Mouse (Mus musculus) embryo, embryonic 11 days (tissue): ENCODE measurements around the gene Akap12.

Experiments used
- DNase-seq: peaks from one replicate; pipeline ENCODE4 v3.0.0-alpha.2; 2015

The Akap12 gene

DNA sequence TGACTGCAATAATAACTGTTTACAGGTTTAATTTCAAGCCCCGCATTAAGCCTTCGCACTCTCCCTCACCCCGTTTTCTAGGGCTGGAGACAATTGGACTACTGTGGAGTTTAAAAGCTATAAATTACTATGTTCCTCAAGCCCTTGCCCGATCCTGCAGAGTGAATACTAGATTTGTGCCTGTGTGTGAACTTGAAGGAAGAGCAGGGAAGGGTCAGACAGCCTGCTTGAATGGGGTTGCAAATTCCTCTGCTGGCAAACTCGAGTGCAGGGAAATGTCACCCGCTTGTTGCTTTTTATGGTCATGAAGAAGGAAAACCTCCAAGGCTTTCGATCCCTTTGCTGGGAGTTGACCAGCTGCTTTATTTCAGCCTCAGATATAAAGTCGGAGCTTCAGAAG lies 19.6 kb downstream of the Akap12 start:
- DNase-seq = peak; percentile 42

DNA sequence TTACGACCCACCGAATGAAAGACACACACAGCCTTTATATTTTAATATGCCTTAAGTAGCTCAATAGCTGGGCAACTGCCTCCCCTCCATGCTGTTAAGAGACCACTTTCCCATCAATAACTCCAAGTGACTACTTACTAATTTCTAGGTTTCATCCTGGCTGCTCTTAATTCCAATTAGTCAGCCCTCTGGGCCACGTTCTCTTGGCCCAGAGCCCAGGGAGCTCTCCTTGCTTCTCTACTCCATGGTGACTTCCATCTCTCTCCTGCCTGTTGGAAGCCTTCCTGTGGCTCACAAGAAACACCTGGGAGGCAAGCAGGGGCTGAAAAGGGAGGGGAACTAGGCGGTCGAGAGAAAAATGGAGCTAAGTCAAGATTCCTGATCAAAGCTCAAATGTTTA lies 23.0 kb downstream of the Akap12 start:
- DNase-seq = no peak

DNA sequence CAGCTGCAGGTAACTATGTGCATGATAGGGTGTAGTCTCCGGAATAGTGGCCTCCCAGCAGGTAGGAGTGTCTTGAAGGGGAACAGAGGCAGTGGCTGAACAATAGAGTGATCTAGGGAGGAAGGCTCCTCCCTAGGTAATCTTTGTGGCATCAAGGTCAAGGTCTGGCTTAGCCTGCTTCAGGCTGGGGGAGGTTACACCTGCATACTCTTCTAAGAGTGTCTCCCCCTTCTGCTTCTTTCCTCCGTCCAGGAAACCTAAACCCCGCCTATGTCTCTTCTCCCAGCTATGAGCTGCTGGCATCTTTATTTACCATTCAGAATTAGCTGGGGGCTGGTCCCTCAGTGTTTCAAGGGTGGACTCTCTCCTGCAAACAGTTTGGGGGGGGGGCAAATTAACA lies 23.5 kb downstream of the Akap12 start:
- no peak for DNase-seq

DNA sequence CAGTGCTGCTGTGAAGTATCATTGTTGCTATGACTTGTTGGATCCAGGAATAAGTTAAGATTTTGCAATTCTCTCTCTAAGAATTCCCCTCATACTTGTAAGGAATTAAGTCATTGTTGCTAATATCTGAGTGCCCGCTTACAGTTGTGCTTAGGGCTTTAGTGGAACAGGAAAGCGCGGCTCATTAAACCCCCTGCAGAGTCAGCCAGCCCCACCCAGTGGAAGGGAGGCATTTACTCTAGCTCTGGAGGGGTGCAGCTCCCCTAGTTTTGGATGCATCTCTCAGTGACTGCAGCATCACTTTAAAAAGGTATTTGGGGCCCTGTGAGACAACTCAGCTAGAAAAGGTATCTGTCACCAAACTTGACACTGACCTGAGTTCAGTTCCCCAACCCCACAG lies 24.0 kb downstream of the Akap12 start:
- DNase-seq = no peak

DNA sequence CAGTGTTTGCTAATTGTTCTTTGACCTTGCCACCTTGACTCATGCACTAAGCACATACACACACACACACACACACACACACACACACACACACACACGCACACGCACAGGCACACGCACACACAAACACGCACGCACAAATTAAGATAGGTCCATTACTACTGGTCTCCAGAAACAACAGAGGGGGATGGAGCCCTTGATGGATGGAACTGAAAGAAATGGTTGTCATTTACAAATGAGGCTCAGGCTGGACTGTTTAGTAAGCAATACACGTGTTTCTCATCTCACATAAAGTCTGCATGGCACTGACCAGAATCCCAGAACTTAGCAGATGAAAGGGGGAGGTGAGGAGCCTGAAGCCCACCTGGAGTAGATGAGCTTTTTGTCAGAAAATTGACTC lies 24.4 kb downstream of the Akap12 start:
- no peak for DNase-seq

DNA sequence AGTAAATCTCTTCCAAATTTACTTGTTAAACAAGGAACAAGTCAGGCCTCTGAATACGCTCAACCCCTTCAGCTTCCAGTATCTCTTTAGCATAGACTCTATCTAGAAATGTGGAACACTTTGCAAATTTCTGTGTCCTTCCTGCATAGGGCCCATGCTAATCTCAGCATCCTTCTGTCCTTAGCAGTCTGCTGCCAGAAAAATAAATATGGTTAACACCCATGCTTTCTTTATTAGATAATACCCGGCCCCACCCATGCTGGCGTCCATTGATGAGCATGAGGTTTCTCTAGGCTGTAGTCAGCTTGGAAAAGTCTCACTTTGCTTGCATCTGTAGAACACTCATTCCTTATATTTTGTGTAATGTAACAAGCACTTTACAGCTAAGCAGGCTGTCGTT lies 27.2 kb downstream of the Akap12 start:
- DNase-seq = no peak

DNA sequence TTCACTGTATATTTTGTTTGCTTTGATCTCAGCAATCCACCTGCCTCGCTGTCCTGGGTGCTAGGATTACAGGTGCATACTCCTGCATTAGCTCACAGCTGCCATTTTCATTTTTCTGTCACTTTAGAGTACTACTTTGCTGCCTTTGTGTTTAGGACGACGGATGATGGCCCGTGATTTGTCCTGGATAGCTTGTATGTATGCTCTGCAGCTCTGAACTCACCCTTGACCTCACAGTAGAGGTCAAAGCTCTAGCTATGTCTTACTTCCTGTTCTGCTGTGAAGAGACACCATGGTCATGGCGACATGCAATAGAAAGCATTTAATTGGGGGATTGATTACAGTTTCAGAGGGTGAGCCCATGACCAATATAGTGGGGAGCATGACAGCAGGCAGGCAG lies 37.4 kb downstream of the Akap12 start:
- no peak for DNase-seq

DNA sequence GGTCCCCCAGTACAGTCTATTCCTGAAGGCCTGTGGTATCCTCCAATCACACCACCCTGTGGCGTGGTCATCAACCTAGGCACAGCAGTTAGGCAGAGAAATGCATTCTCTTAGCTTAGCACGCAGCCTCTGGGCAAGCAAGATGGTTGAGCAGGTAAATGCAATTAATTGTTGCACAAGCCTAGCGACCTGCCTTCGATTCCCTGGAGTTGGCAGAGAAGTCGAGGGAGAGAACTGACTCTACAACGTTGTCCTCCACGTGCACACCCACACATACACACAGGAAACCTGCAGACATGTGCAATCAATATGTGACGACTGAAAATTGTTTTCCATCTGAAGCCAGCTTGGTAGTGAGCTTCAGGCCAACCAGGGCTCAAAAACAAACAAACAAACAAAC lies 57.7 kb downstream of the Akap12 start:
- no peak for DNase-seq

DNA sequence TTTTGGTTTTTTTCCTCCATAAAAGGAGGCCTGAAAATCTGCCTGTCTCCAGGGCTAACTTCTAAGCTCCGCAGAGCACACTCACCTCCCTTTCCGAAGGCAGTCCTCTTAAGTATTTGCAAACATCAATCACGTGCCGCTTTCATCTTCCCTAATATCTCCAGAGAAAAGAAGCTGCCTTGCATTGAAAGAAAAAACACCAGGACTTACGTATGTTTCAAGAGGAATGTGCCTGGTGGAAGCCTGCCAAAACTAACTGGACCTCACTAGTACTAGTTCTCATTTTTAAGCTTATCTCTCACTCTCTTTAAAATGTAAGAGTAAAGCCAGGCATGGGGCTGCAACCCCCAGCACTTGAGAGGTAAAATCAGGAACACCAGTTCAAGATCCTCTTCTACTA lies 59.4 kb downstream of the Akap12 start:
- DNase-seq = no peak

DNA sequence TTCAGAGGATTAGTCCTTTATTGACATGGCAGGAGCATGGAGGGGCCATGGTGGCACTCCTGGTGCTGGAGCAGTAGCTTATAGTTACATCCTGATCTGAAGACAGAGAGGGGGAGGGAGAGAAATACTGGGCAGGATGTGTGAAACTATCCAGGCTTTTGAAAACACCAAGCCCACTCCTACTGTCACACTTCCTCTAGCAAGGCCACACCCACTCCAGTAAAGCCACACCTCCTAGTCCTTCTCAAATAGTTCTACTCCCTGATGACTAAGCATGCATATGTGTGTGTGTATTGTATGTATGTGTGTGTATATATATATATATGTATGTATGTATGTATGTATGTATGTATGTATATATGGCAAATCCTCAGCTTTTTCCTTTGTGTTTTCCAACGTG lies 61.5 kb downstream of the Akap12 start:
- DNase-seq = no peak

DNA sequence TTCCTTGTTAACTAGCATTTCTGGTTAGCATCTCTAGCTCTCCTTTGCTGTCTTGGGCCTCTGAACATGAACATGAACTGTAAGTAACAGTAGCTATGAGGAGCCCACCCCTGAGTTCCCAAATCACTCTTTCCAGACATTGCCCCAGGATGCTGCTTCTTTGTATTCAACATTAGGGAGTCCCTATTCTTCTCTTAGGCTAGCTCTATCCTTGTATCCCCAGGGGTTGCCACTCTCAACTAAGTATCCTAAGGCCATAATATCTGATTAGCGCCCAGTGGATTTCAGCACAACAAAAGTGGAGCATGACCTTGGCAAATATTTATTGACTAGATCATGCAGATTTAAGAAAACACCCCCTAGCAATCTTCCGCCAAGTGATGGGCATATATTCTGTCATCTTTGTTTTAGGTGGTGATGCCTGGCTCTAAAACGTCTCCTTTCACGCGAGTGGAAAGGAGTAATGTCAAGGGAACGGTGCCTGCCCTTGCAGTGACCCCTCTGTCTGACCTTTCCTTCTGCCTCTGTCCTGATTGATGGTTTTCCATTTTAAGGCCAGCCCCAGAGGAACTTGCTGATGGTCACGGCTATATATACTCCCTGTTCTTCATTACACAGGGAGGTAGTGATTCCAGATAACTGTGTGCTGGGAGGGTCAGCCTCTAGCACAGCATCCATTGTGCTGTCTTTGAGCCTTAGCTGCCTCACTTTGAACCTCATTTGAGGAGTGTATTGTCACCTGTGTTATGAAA lies 66.2 kb downstream of the Akap12 start:
- DNase-seq = peak; percentile 31

DNA sequence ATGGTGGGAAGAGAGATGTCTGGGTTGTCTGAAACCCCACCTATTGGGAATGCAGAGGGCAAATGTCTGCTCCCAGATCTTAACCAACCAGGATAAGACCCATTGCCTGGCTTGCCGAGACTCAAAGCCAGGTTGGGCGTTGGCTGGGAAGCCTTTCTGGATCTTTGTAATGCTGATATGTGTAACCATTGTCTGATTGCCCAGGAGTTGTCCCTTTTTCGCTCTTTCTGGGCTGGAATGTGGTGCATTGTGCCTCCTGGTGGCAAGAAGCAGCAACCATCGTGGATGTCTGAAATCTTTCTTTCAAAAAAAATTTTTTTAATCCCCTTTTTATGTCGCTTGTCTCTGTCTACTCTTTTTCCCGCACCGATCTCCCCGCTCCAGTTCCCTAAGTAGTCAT lies 67.1 kb downstream of the Akap12 start:
- peak; percentile 76 for DNase-seq

DNA sequence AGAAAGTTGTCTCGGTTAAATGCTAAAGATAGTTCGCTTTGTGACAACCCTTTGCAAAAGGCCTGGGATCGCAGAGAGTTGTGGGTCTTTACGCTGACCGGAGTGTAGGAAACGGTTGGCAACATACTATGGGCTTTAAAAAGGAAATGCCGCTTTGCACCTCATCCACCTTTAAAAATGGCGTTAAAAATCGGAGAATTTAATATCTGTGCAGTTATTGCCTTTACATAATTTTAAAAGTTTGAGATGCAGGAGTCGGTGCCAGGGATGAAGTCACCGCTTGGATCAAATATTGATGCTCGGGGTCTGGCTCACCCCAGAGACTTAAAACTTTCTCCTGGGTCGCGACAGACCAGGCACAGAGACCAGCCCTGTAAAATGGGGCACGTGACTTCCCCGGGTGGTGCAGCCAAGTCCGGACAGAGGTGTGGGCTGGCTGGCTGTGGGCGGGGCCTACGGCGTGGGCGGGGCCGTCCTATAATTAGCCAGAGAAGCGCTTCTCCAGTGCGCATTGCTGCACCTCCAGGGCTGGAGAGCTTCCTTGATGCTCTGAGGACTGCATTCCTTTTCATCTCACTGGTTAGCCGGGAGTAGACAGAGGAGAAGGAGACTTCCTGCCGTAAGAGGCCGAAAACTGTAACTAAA lies 68.0 kb downstream of the Akap12 start:
- peak; percentile 85 for DNase-seq

DNA sequence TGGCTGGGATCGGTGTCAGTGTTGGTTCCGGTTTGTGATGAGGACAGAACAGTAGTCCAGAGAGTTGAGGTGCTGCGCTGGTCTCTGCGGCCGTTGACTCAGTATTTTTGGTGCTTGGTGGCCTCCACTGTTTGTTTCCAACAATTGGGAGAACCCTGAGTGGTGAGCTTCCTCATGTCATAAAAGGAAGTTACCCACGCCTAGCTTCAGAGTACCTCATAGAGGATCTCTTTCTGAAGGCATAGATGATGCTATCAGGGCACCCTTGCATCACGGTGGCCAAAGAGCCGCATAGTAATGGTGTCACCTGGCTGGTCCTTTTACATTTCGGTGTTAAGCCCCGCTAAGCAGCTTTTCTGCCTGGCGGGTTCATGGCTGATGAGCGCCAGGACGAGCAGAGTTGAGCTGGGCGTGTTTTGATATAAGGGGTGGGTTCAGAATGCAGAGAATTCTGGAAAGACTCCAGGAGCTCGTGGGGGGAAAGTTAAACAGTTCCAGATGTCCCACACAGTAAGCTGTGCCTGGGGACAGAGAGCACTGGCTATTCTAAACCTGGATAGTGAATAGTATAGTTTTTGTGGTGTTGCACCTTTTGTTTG lies 72.8 kb downstream of the Akap12 start:
- peak; percentile 76 for DNase-seq

DNA sequence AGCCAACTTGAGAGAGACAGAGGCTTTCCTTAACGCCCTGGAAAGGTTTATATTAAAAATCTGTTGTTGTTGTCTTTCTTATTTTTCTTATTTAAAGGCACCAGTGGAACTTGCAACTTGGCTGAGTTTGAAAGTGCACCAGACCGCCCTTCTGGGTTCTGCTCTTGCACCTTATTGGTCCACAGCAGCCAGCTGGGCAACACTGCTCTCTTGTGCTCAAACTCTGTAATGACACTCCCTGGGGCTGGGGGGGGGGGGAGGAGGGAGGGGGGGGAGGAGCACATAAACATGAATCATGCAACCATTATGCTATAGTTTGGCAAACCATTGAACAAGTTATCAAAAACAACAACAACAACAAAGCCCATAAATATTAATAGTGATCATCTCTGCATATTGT lies 75.2 kb downstream of the Akap12 start:
- DNase-seq = peak; percentile 69

DNA sequence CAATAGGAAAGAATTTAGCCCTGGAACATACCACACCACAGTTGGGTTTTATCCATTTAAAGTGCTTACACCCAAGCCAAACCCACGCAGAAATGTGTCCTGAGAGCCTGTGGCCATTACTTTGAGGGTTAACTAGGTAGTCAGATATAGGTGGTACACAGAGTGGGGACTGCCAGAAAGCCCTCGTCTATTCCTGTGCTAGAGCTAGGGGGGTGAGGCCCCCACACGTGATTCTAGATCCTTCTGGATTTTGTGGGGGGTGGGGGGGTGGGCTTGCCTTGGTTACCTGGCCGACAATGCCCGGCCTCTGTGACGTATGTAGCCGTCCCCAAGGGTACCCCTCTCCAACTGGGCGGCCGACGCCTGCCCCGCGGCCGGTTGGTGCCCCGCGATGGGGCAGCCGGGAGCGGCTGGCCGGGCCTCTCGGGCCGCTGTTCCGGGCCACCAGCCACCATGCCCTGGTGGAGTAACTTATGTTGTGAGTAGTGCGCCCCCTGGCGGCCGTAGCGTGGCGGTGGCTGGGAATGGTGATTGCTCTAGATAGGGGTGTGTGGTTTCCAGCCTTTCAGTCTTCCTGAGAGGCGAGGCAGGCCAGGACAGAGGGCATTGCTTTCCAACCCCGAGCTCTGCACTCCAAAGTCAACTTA lies 80.4 kb downstream of the Akap12 start:
- peak; percentile 92 for DNase-seq

DNA sequence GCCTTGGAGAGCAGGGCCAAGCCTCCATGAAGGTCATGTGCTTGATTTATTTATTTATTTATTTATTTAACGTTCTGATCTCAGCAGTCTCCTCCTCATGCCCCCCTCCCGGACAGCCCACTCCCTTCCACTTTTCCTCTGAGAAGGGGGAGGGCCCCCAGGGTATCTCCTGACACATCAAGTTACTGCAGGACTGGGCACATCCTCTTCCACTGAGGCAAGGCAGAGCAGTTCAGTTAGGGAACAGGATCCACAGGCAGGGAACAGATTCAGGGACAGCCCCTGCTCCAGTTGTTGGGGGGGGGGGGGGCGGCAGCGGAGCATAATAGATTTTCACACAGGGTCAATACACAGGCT lies 80.9 kb downstream of the Akap12 start:
- DNase-seq = no peak

DNA sequence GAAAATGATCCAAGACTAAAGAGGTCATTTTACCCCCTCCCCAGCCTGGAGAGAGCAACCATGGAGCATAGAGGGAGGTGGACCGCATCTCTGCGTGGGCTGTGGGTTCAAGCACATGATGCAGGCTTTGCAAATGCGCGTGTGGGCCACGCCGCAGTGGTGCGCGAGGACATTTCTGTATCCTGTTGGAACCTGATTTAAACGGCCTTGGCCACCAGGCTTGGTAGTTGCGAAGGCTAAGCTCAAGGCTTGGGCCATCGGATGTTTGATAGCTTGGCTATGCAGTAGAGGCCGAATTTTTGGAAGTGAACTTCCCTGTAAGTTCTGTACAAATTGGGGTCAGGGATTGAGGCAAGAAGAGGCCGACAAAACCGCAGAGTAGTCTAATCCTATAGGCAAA lies 81.4 kb downstream of the Akap12 start:
- DNase-seq = no peak

DNA sequence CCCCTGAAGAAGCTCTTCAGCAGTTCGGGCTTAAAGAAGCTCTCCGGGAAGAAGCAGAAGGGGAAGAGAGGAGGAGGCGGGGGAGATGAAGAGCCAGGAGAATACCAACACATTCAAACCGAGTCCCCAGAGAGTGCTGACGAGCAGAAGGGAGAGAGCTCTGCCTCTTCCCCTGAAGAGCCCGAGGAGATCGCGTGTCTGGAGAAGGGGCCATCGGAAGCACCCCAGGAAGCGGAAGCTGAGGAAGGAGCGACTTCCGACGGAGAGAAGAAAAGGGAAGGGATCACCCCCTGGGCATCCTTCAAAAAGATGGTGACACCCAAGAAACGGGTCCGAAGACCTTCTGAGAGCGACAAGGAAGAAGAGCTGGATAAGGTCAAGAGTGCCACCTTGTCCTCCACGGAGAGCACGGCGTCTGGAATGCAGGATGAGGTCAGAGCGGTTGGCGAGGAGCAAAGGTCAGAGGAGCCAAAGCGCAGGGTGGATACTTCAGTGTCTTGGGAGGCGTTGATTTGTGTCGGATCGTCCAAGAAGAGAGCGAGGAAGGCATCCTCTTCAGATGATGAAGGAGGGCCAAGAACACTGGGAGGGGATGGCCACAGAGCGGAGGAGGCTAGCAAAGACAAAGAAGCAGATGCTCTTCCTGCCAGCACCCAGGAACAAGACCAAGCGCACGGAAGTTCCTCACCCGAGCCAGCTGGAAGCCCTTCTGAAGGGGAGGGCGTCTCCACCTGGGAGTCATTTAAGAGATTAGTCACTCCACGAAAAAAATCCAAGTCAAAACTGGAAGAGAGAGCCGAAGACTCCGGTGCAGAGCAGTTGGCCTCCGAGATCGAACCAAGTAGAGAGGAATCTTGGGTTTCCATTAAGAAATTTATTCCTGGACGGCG lies 88.4 kb downstream of the Akap12 start:
- DNase-seq = no peak

DNA sequence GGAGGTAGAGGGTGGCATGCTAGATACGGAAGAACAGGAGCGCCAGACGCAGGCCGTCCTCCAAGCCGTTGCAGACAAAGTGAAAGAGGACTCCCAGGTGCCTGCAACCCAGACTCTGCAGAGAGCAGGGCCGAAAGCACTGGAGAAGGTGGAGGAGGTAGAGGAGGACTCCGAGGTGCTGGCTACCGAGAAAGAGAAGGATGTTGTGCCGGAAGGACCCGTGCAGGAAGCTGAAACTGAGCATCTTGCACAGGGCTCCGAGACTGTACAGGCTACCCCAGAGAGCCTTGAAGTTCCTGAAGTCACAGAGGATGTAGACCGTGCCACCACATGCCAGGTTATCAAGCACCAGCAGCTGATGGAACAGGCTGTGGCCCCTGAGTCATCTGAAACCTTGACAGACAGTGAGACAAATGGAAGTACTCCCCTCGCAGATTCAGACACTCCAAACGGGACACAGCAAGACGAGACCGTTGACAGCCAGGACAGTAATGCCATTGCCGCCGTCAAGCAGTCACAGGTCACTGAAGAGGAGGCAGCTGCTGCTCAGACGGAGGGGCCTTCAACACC lies 89.8 kb downstream of the Akap12 start:
- DNase-seq = no peak

DNA sequence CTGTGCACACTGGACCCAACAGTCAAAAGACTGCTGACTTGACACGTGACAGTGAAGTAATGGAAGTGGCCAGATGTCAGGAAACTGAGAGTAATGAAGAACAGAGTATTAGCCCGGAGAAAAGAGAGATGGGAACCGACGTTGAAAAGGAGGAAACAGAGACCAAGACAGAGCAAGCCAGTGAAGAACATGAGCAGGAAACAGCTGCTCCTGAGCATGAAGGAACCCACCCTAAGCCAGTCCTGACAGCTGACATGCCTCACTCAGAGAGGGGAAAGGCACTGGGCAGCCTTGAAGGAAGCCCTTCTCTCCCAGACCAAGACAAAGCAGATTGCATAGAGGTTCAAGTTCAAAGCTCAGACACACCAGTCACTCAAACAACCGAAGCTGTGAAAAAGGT lies 90.5 kb downstream of the Akap12 start:
- DNase-seq = no peak

DNA sequence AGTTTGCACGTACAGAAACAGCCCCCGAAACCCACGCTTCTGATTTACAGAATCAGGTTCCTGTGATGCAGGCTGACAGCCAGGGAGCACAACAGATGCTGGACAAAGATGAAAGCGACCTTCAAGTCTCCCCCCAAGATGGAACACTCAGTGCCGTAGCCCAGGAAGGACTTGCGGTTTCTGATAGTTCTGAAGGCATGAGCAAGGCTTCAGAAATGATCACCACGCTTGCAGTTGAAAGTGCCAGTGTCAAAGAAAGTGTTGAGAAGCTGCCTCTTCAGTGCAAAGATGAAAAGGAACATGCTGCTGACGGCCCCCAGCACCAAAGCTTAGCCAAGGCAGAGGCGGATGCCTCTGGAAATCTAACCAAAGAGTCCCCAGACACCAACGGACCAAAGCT lies 91.3 kb downstream of the Akap12 start:
- DNase-seq = no peak

DNA sequence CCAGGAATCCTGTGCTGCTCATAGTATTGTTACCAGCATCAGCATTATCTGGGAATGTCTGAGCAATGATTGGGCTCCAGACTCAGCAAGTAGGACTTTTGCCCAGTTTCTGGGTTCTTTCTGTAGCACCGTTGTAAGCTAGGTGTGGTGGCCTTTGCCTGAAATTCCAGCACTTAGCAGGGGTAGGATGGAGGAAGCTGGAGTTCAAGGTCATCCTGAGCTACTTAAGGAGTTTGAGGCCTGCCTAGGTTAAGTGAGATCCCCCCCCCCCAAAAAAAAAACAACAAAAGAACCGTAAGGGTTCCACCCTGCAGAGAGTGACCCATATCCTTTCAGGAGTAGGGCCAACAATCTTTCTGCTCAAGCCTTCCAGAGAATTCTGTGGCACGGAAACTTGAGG lies 98.4 kb downstream of the Akap12 start:
- no peak for DNase-seq
